In the genomic region with DNA sequence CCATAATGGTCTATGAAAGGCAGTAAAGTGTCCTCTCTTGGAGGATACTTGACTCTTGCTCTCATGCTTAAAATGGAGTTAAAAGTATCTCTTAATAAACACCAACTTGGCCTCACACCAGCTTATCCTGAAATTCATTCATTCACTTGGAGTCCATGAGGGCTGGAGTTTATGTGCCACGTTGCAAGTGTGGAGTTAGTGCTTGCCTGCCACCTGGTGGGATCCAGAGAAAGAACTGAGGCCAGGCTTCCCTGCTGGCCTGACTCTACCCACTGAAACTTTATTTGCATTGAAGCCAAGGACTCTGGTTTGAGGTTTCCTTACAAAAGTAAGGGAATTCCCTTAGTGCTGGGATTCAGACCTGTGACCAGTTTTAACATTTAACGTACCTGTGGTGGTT, we compare ENCODE assay signal across 10 mouse cellular contexts. TPM values are rescaled to one million over a fixed set of nuclear protein-coding genes. Genes with fewer than 3 reads are reported as not detected.
DNase-seq lines count a peak whose midpoint lies in the region; ATAC-seq and TF ChIP-seq lines count a peak whose summit lies in the region.
"Had no signal": no experiment of that assay in that cellular context is flagged by ENCODE, and none has a peak within 500 bp of the region (broad histone marks: within the 10 kb centered on the region; RNA-seq: fewer than 3 reads in every experiment).

No protein-coding gene starts in this region.

- H3K27ac ChIP-seq in forebrain, postnatal 0 days (ENCODE audit: low read depth, low read length), result no peak overlapping the region
- H3K27ac ChIP-seq in forebrain, embryonic 10.5 days, result no peak overlapping the region
- no peak overlapping the region for H3K27ac ChIP-seq in embryonic fibroblast, embryonic 13.5 days (ENCODE audit: insufficient read depth, low read length)
- no peak overlapping the region for H3K27ac ChIP-seq in lung, postnatal 0 days (ENCODE audit: low read length)
- H3K27ac ChIP-seq in midbrain, embryonic 16.5 days (ENCODE audit: low read length), result no peak overlapping the region
- H3K27ac ChIP-seq: lung, embryonic 15.5 days had no signal

- no peak overlapping the region for H3K4me3 ChIP-seq in forebrain, postnatal 0 days (ENCODE audit: low read depth, low read length)
- H3K4me3 ChIP-seq in forebrain, embryonic 10.5 days, result no peak overlapping the region
- no peak overlapping the region for H3K4me3 ChIP-seq in embryonic fibroblast, embryonic 13.5 days (ENCODE audit: insufficient read depth, low read length)
- no peak overlapping the region for H3K4me3 ChIP-seq in lung, postnatal 0 days (ENCODE audit: low read depth, low read length)
- no peak overlapping the region for H3K4me3 ChIP-seq in midbrain, embryonic 16.5 days (ENCODE audit: low read depth, low read length)
- H3K4me3 ChIP-seq: lung, embryonic 15.5 days had no signal

- no peak for TF ChIP-seq POLR2A in embryonic fibroblast, embryonic 13.5 days (IDR thresholded peaks at IDR 0.05; ENCODE audit: low read depth, low read length)

- H3K9me3 ChIP-seq in forebrain, postnatal 0 days (ENCODE audit: low read length), result no peaks in the 10 kb centered on the region
- H3K9me3 ChIP-seq in forebrain, embryonic 10.5 days, result no peaks in the 10 kb centered on the region
- no peaks in the 10 kb centered on the region for H3K9me3 ChIP-seq in lung, postnatal 0 days (ENCODE audit: low read length)
- no peaks in the 10 kb centered on the region for H3K9me3 ChIP-seq in midbrain, embryonic 16.5 days (replicated peaks; ENCODE audit: control insufficient read depth, low read length, poor library complexity, severe bottlenecking)
- H3K9me3 ChIP-seq: lung, embryonic 15.5 days had no signal

- peak; percentile 50; the same call in 1 of the 2 replicates for TF ChIP-seq EP300 in lung, postnatal 0 days (IDR thresholded peaks at IDR 0.05)

- TF ChIP-seq CTCF in forebrain, postnatal 0 days (IDR thresholded peaks at IDR 0.05; ENCODE audit: low read depth), result peak; percentile 71
- TF ChIP-seq CTCF in embryonic fibroblast, embryonic 13.5 days (IDR thresholded peaks at IDR 0.05; ENCODE audit: borderline replicate concordance, insufficient read depth, low read length), result peak; percentile 83
- TF ChIP-seq CTCF in lung, postnatal 0 days (IDR thresholded peaks at IDR 0.05), result peak; percentile 91

- peak; percentile 55 for DNase-seq in forebrain, postnatal 0 days
- no peak for DNase-seq in forebrain, embryonic 10.5 days (ENCODE audit: extremely low spot score, low spot score)
- peak; percentile 22 for DNase-seq in right cerebral cortex, postnatal 14 days
- DNase-seq in right cerebral cortex, adult 18-20 months, result no peak
- peak; percentile 89 for DNase-seq in lung, postnatal 0 days (ENCODE audit: low spot score)

- 49% methylated on average over 2 of the region's 2 CpGs for WGBS in forebrain, postnatal 0 days
- 54% methylated on average over 2 of the region's 2 CpGs for WGBS in forebrain, embryonic 10.5 days
- 35% methylated on average over 2 of the region's 2 CpGs for WGBS in lung, postnatal 0 days
- WGBS in midbrain, embryonic 16.5 days, result 50% methylated on average over 2 of the region's 2 CpGs

- ATAC-seq in forebrain, postnatal 0 days, result no peak
- ATAC-seq in lung, postnatal 0 days, result peak; percentile 75
- no peak for ATAC-seq in erythroid progenitor cell, adult 5-6 weeks (replicated peaks; ENCODE audit: low FRiP score, poor library complexity, severe bottlenecking)
- no peak for ATAC-seq in midbrain, embryonic 16.5 days

- H3K4me2 ChIP-seq in forebrain, postnatal 0 days (ENCODE audit: low read depth), result no peak overlapping the region
- H3K4me2 ChIP-seq in lung, postnatal 0 days (replicated peaks; ENCODE audit: low read depth, low read length), result no peak overlapping the region
- H3K4me2 ChIP-seq in midbrain, embryonic 16.5 days (ENCODE audit: low read length), result no peak overlapping the region
- H3K4me2 ChIP-seq: lung, embryonic 15.5 days had no signal

- no peak overlapping the region for H3K9ac ChIP-seq in forebrain, postnatal 0 days
- H3K9ac ChIP-seq in lung, postnatal 0 days (replicated peaks; ENCODE audit: low read depth), result no peak overlapping the region
- H3K9ac ChIP-seq in midbrain, embryonic 16.5 days (ENCODE audit: low read depth, low read length), result no peak overlapping the region
- H3K9ac ChIP-seq: lung, embryonic 15.5 days had no signal

- no peaks in the 10 kb centered on the region for H3K36me3 ChIP-seq in forebrain, postnatal 0 days (ENCODE audit: insufficient read depth)
- no peaks in the 10 kb centered on the region for H3K36me3 ChIP-seq in forebrain, embryonic 10.5 days (replicated peaks)
- H3K36me3 ChIP-seq in lung, postnatal 0 days (ENCODE audit: insufficient read depth, low read length), result no peaks in the 10 kb centered on the region
- no peaks in the 10 kb centered on the region for H3K36me3 ChIP-seq in midbrain, embryonic 16.5 days (ENCODE audit: control insufficient read depth, insufficient read depth, low read length)
- H3K36me3 ChIP-seq: lung, embryonic 15.5 days had no signal

- no peaks in the 10 kb centered on the region for H3K4me1 ChIP-seq in forebrain, postnatal 0 days (ENCODE audit: insufficient read depth)
- peaks cover 5% of the 10 kb centered on the region for H3K4me1 ChIP-seq in forebrain, embryonic 10.5 days
- no peaks in the 10 kb centered on the region for H3K4me1 ChIP-seq in embryonic fibroblast, embryonic 13.5 days (ENCODE audit: control insufficient read depth, insufficient read depth, low read length)
- peaks cover 13% of the 10 kb centered on the region; the same call in 1 of the 2 replicates for H3K4me1 ChIP-seq in lung, postnatal 0 days (ENCODE audit: insufficient read depth, low read depth, low read length)
- no peaks in the 10 kb centered on the region for H3K4me1 ChIP-seq in midbrain, embryonic 16.5 days (ENCODE audit: control insufficient read depth, insufficient read depth, low read length)

- H3K27me3 ChIP-seq in forebrain, postnatal 0 days (ENCODE audit: insufficient read depth, low read length), result no peaks in the 10 kb centered on the region
- no peaks in the 10 kb centered on the region for H3K27me3 ChIP-seq in forebrain, embryonic 10.5 days (ENCODE audit: poor library complexity, severe bottlenecking)
- no peaks in the 10 kb centered on the region for H3K27me3 ChIP-seq in lung, postnatal 0 days (replicated peaks; ENCODE audit: insufficient read depth, low read length)
- H3K27me3 ChIP-seq in midbrain, embryonic 16.5 days (ENCODE audit: control insufficient read depth, insufficient read depth, low read depth, low read length), result no peaks in the 10 kb centered on the region
- H3K27me3 ChIP-seq: lung, embryonic 15.5 days had no signal

RNA-seq across cellular contexts. Expression of a gene that starts 6.2 kb away (rescaled TPM):
- total RNA-seq in forebrain, postnatal 0 days (2014; rRNA removed), result not detected in 2 replicates
- polyA plus RNA-seq in forebrain, postnatal 0 days (2015; fragmentation: Nextera tagmentation; extraction: Ambion mirVana), result not detected in 2 replicates
- 0.22 TPM in 1 of 2 replicates, not detected in the other for polyA plus RNA-seq in forebrain, embryonic 10.5 days (2016; fragmentation: Nextera tagmentation; extraction: Ambion mirVana)
- polyA plus RNA-seq in embryonic fibroblast, embryonic 13.5 days (2011; ENCODE audit: insufficient read length, low read depth, missing spikeins), result not detected in 2 replicates
- not detected in 2 replicates for polyA plus RNA-seq in lung, postnatal 0 days (2015; fragmentation: Nextera tagmentation; extraction: Ambion mirVana)
- not detected in 2 replicates for total RNA-seq in erythroid progenitor cell, adult 5-6 weeks (2015; ENCODE audit: low replicate concordance)
- not detected in 2 replicates for total RNA-seq in erythroid progenitor cell, adult 5-6 weeks (2017; ENCODE audit: low replicate concordance)
- polyA plus RNA-seq in midbrain, embryonic 16.5 days (2015; fragmentation: Nextera tagmentation; extraction: Ambion mirVana), result not detected in 2 replicates
- polyA plus RNA-seq: gonadal fat pad, adult 2 months had no signal

RNA-seq across cellular contexts. Expression of a gene that starts 36.0 kb away (rescaled TPM):
- 238 and 277 TPM in 2 replicates for total RNA-seq in forebrain, postnatal 0 days (2014; rRNA removed)
- polyA plus RNA-seq in forebrain, postnatal 0 days (2015; fragmentation: Nextera tagmentation; extraction: Ambion mirVana), result 157 and 215 TPM in 2 replicates
- polyA plus RNA-seq in forebrain, embryonic 10.5 days (2016; fragmentation: Nextera tagmentation; extraction: Ambion mirVana), result 256 and 266 TPM in 2 replicates
- polyA plus RNA-seq in embryonic fibroblast, embryonic 13.5 days (2011; ENCODE audit: insufficient read length, low read depth, missing spikeins), result 227 and 261 TPM in 2 replicates
- 134 and 144 TPM in 2 replicates for polyA plus RNA-seq in lung, postnatal 0 days (2015; fragmentation: Nextera tagmentation; extraction: Ambion mirVana)
- total RNA-seq in erythroid progenitor cell, adult 5-6 weeks (2015; ENCODE audit: low replicate concordance), result 60.4 and 62.7 TPM in 2 replicates
- total RNA-seq in erythroid progenitor cell, adult 5-6 weeks (2017; ENCODE audit: low replicate concordance), result 29.4 and 45.1 TPM in 2 replicates
- polyA plus RNA-seq in midbrain, embryonic 16.5 days (2015; fragmentation: Nextera tagmentation; extraction: Ambion mirVana), result 499 and 559 TPM in 2 replicates

RNA-seq across cellular contexts. Expression of a gene that starts 49.0 kb away (rescaled TPM):
- total RNA-seq in forebrain, postnatal 0 days (2014; rRNA removed), result 61.1 and 72.6 TPM in 2 replicates
- polyA plus RNA-seq in forebrain, postnatal 0 days (2015; fragmentation: Nextera tagmentation; extraction: Ambion mirVana), result 4.3 and 5.5 TPM in 2 replicates
- 6.0 and 7.4 TPM in 2 replicates for polyA plus RNA-seq in forebrain, embryonic 10.5 days (2016; fragmentation: Nextera tagmentation; extraction: Ambion mirVana)
- 56.3 and 65.2 TPM in 2 replicates for polyA plus RNA-seq in embryonic fibroblast, embryonic 13.5 days (2011; ENCODE audit: insufficient read length, low read depth, missing spikeins)
- polyA plus RNA-seq in lung, postnatal 0 days (2015; fragmentation: Nextera tagmentation; extraction: Ambion mirVana), result 7.2 and 7.5 TPM in 2 replicates
- total RNA-seq in erythroid progenitor cell, adult 5-6 weeks (2015; ENCODE audit: low replicate concordance), result 6.3 and 9.7 TPM in 2 replicates
- 3.6 and 5.7 TPM in 2 replicates for total RNA-seq in erythroid progenitor cell, adult 5-6 weeks (2017; ENCODE audit: low replicate concordance)
- polyA plus RNA-seq in midbrain, embryonic 16.5 days (2015; fragmentation: Nextera tagmentation; extraction: Ambion mirVana), result 4.7 and 5.8 TPM in 2 replicates

Comparison
In these comparisons a context has a peak if more than half of its experiments do, and no peak if none do; other contexts are left out.
1. DNase-seq: peak in forebrain, postnatal 0 days (single experiment), right cerebral cortex, postnatal 14 days (single experiment) and lung, postnatal 0 days (single experiment); none in forebrain, embryonic 10.5 days (single experiment) and right cerebral cortex, adult 18-20 months (single experiment).
2. Peak in every context shown above with its lines, with median percentiles within 50 percentile points of each other: CTCF ChIP-seq.